Mouse (Mus musculus) myocyte (in vitro differentiated cells): ENCODE data around the gene Sun2. TPM values are rescaled to one million over a fixed set of nuclear protein-coding genes. Genes with fewer than 3 reads are reported as not detected.

Experiments
- H3K27me3 ChIP-seq: one replicate; pipeline ENCODE4 v1.6.1; 2011; ENCODE audit not compliant: control insufficient read depth, insufficient read depth, insufficient read length
- H3K36me3 ChIP-seq: one replicate; pipeline ENCODE4 v1.6.1; 2011; ENCODE audit not compliant: control insufficient read depth, insufficient read depth
- H3K4me2 ChIP-seq: one replicate; pipeline ENCODE4 v1.6.1; 2011; ENCODE audit warnings: low read depth, control low read depth
- H3K4me3 ChIP-seq: one replicate; pipeline ENCODE4 v1.5.1; 2011; ENCODE audit warnings: mild to moderate bottlenecking, control low read depth, moderate library complexity
- H3K79me2 ChIP-seq: one replicate; pipeline ENCODE4 v1.6.1; 2011; ENCODE audit not compliant: control insufficient read depth, insufficient read depth
- H3ac ChIP-seq: one replicate; pipeline ENCODE4 v1.6.1; 2011; ENCODE audit not compliant: control insufficient read depth, insufficient read length
- CEBPB ChIP-seq: IDR thresholded peaks from 2 replicates; pipeline ENCODE4 v1.6.1; 2011; ENCODE audit warnings: mild to moderate bottlenecking, moderate library complexity; ENCODE audit not compliant: poor library complexity, insufficient read depth, severe bottlenecking
- E2F4 ChIP-seq: IDR thresholded peaks from one replicate; pipeline ENCODE4 v1.6.1; 2011; ENCODE audit warnings: mild to moderate bottlenecking, control low read depth, moderate library complexity; ENCODE audit not compliant: insufficient read depth
- MAX ChIP-seq: IDR thresholded peaks from one replicate; pipeline ENCODE4 v1.6.1; 2011; ENCODE audit warnings: low read depth, mild to moderate bottlenecking, control low read depth
- MYOD1 ChIP-seq, 3 experiments: IDR thresholded peaks; one replicate each; pipeline ENCODE4 v1.6.1; 2011; ENCODE audit warnings: control low read depth in 2 of 3, low read depth in 2 of 3, mild to moderate bottlenecking in 2 of 3, moderate library complexity in 1 of 3; ENCODE audit not compliant: insufficient read length in 2 of 3, control insufficient read depth in 1 of 3
- MYOG ChIP-seq, 3 experiments: IDR thresholded peaks; one replicate each; pipeline ENCODE4 v1.6.1; 2011; ENCODE audit warnings: control low read depth in 2 of 3, low read depth in 2 of 3, mild to moderate bottlenecking in 2 of 3; ENCODE audit not compliant: insufficient read length in 2 of 3, control insufficient read depth in 1 of 3, insufficient read depth in 1 of 3
- POLR2A ChIP-seq: IDR thresholded peaks from one replicate; pipeline ENCODE4 v1.6.1; 2011; ENCODE audit warnings: low read depth, mild to moderate bottlenecking, control low read depth, moderate library complexity; ENCODE audit not compliant: insufficient read length
- POLR2AphosphoS2 ChIP-seq: IDR thresholded peaks from one replicate; pipeline ENCODE4 v1.6.1; 2011; ENCODE audit warnings: low read depth, control low read depth; ENCODE audit not compliant: insufficient read length
- REST ChIP-seq: IDR thresholded peaks from one replicate; pipeline ENCODE4 v1.6.1; 2011; ENCODE audit warnings: mild to moderate bottlenecking, control low read depth, moderate library complexity; ENCODE audit not compliant: insufficient read depth, insufficient read length
- SRF ChIP-seq: IDR thresholded peaks from one replicate; pipeline ENCODE4 v1.6.1; 2011; ENCODE audit warnings: low read depth; ENCODE audit not compliant: control insufficient read depth, insufficient read length
- TCF12 ChIP-seq: IDR thresholded peaks from one replicate; pipeline ENCODE4 v1.6.1; 2011; ENCODE audit warnings: mild to moderate bottlenecking, control low read depth; ENCODE audit not compliant: poor library complexity, insufficient read depth, severe bottlenecking
- TCF3 ChIP-seq: IDR thresholded peaks from one replicate; pipeline ENCODE4 v1.6.1; 2011; ENCODE audit warnings: low read depth, control low read depth; ENCODE audit not compliant: insufficient read length
- USF1 ChIP-seq: IDR thresholded peaks from one replicate; pipeline ENCODE4 v1.6.1; 2011; ENCODE audit warnings: low read depth, mild to moderate bottlenecking, control low read depth, moderate library complexity
- polyA plus RNA-seq: library from polyadenylated mRNA; unstranded; fragments of >200 nt; fragmentation: generic; extraction: Trizol; gene quantifications from one replicate; pipeline ENCODE4 v1.2.1, GENCODE M21; 2012; ENCODE audit warnings: missing spikeins

The Sun2 gene
- polyA plus RNA-seq, 1 experiment: 78.0 TPM

DNA sequence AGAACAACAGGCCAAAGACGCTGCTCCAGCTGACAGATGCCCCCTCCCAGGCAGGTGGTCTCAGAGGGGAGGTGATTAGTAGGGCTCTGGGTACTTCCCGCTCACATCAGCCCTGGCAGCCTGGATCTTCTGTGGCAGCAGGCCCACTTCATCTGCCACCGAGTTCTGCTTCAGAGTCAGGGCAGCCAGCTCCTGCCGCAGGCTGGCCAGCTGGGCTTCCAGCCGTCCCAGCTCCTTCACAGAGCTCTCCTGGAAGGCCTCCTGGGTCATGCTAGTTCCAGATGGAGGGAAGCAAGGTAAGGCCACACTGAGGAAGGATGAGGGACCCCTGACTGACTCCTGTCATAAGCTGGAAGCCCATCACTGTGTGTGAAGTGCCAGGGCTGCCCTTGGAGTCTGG lies 14.0 kb downstream of the Sun2 start:
- TF ChIP-seq MYOD1 (IDR thresholded peaks at IDR 0.05; ENCODE audit: control insufficient read depth in 1 of 3, insufficient read length in 2 of 3, low read depth in 2 of 3) (no peak), MAX (no peak)
- Histone ChIP-seq H3K79me2 (no peaks in the 10 kb centered on the region), H3ac (no peak overlapping the region), H3K36me3 (peaks cover 54% of the 10 kb centered on the region), H3K4me2 (no peak overlapping the region), H3K27me3 (no peaks in the 10 kb centered on the region), H3K4me3 (no peak overlapping the region)

- no peak overlapping the region for H3K4me3 ChIP-seq
Observed at GRCm38 (mm10) chr15:79727840-79728239, 14.5 kb downstream of the Sun2 start.

GRCm38 (mm10) chr15:79725190-79725789 lies 17.0 kb downstream of the Sun2 start:
- Histone ChIP-seq H3K36me3 (peaks cover 34% of the 10 kb centered on the region), H3ac (no peak overlapping the region), H3K79me2 (no peaks in the 10 kb centered on the region), H3K4me3 (no peak overlapping the region), H3K4me2 (no peak overlapping the region), H3K27me3 (no peaks in the 10 kb centered on the region)
- TF ChIP-seq MYOG (IDR thresholded peaks at IDR 0.05; ENCODE audit: control insufficient read depth in 1 of 3, insufficient read depth in 1 of 3, insufficient read length in 2 of 3, low read depth in 2 of 3): no peak
- no peak for TF ChIP-seq USF1
- TF ChIP-seq MAX: no peak
- no peak for TF ChIP-seq E2F4
- TF ChIP-seq POLR2AphosphoS2: no peak
- TF ChIP-seq TCF12: no peak

More at GRCm38 (mm10) chr15:79727840-79728239, 14.5 kb downstream of the Sun2 start:
- Histone ChIP-seq H3K27me3 (no peaks in the 10 kb centered on the region), H3K36me3 (peaks cover 49% of the 10 kb centered on the region), H3K4me2 (no peak overlapping the region), H3ac (no peak overlapping the region), H3K79me2 (no peaks in the 10 kb centered on the region)
- TF ChIP-seq POLR2A (peak; percentile 15), TCF12 (no peak)

- TF ChIP-seq TCF3: no peak
- peak; percentile 92 for TF ChIP-seq POLR2AphosphoS2
- TF ChIP-seq POLR2A: no peak
- no peak for TF ChIP-seq USF1
- no peak for TF ChIP-seq MAX
- Histone ChIP-seq H3ac (no peak overlapping the region), H3K4me2 (no peak overlapping the region), H3K27me3 (no peaks in the 10 kb centered on the region), H3K36me3 (peaks cover 21% of the 10 kb centered on the region), H3K4me3 (no peak overlapping the region), H3K79me2 (no peaks in the 10 kb centered on the region)
Observed at GRCm38 (mm10) chr15:79723439-79723838, 18.9 kb downstream of the Sun2 start.

DNA sequence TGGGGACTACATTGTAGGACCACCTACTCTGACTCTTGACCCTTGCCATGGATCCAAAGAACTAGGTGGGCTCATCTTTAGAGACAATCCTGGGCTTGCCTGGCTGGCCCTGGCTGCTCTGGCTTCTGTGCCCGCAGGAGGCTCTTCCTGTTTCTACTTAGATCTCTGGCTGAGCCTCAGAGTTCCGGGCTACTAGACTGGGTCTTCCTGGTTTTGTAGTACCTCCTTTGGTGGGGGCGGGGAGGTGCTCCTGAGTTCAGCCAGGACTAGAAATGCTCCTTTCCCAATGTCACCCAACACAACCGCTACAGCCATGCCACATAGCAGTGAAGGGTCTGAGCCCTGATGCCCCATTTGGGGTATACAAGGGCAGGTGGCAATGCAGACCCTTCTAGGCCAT lies 21.5 kb downstream of the Sun2 start:
- Histone ChIP-seq H3ac (no peak overlapping the region), H3K4me3 (no peak overlapping the region), H3K27me3 (no peaks in the 10 kb centered on the region), H3K4me2 (no peak overlapping the region), H3K36me3 (peaks cover 35% of the 10 kb centered on the region), H3K79me2 (no peaks in the 10 kb centered on the region)
- no peak for TF ChIP-seq CEBPB
- no peak for TF ChIP-seq TCF12

DNA sequence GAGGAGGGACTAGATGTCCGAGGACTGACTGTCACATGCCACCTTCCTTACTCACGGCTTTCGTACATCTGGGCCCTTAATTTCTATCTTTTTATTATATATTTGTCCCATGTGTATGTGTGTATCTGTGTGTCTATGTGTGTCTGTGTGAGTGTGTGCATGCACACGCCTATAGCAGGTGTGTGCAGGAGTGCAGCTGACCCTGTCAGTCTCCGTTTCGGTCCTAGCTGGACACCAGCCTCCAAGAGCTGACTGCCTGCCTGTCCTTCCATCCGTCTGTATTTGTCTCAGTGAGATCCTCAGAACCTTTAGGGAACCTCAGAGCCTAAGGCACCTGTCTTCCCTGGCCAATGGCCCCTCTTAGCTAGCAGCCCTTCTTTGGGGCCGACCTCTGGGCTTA lies 22.1 kb downstream of the Sun2 start:
- Histone ChIP-seq H3K36me3 (peaks cover 35% of the 10 kb centered on the region), H3K27me3 (no peaks in the 10 kb centered on the region), H3K79me2 (no peaks in the 10 kb centered on the region), H3K4me3 (no peak overlapping the region), H3ac (no peak overlapping the region), H3K4me2 (no peak overlapping the region)
- peak in 2 of 3 experiments; percentile 57 to 64 for TF ChIP-seq MYOD1 (IDR thresholded peaks at IDR 0.05; ENCODE audit: control insufficient read depth in 1 of 3, insufficient read length in 2 of 3, low read depth in 2 of 3)
- TF ChIP-seq TCF3: no peak

DNA sequence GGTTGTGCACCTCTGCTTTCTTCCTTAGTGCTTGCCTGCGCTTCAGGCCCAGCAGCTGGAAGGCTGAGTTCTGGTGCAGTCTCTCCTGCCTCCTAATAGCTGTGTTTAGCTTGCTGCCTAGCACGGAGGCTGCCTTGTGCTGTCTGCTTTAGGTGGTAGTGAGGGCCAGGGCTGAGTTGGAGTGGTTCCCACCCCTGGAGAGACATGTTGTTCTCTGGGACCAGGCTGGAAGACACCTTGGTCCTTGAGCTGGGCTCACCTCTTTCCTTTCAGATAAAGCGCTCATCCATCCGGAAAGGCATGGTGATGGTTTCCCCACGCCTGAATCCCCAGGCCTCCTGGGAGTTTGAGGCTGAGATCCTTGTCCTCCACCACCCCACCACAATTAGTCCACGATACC lies 25.6 kb downstream of the Sun2 start:
- no peaks in the 10 kb centered on the region for H3K79me2 ChIP-seq
- H3K36me3 ChIP-seq: peaks cover 41% of the 10 kb centered on the region
- H3K4me2 ChIP-seq: no peak overlapping the region
- H3K4me3 ChIP-seq: no peak overlapping the region
- no peak for TF ChIP-seq USF1
- TF ChIP-seq E2F4: no peak
- TF ChIP-seq MYOG (IDR thresholded peaks at IDR 0.05; ENCODE audit: control insufficient read depth in 1 of 3, insufficient read depth in 1 of 3, insufficient read length in 2 of 3, low read depth in 2 of 3): no peak
- TF ChIP-seq SRF: no peak
- TF ChIP-seq MAX: no peak
- TF ChIP-seq MYOD1 (IDR thresholded peaks at IDR 0.05; ENCODE audit: control insufficient read depth in 1 of 3, insufficient read length in 2 of 3, low read depth in 2 of 3): no peak
- TF ChIP-seq REST: no peak
- no peak for TF ChIP-seq POLR2A
- TF ChIP-seq TCF3: no peak
- TF ChIP-seq POLR2AphosphoS2: no peak
- no peak for TF ChIP-seq TCF12
- TF ChIP-seq CEBPB: no peak
- no peak overlapping the region for H3ac ChIP-seq
- no peaks in the 10 kb centered on the region for H3K27me3 ChIP-seq
